ENCODE assay signal across 8 mouse cellular contexts in the genomic region with DNA sequence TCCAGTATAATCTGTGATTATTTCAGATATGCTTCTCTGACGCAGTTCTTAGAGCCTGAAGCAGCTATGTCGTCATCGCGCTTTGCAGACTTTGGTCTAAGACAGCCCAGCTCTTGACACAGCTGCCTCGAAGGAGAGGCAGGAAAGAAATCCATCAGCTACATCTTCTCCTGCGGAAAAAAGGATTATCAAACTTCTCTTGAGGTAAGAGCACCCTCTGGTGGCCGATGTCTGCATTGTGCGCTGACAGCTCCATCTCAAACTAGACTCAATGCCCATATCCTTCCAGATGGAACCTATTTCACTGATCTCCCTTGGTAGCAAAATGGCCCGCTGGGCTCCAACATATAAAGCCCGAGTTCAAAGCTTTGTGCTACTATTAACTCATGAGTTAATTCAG.
DNase-seq lines count a peak whose midpoint lies in the region; ATAC-seq and TF ChIP-seq lines count a peak whose summit lies in the region.

No protein-coding gene starts in this region.

- H3K36me3 ChIP-seq in hindbrain, embryonic 10.5 days = no peaks in the 10 kb centered on the region

- H3K27ac ChIP-seq in hindbrain, embryonic 10.5 days = no peak overlapping the region

- in situ Hi-C loops in Patski (cut with MboI; ENCODE audit: low pct_unique_long_range_greater_than_20kb) = loop anchor here (5.0 to 25.0 kb wide), 2 partner anchors 423 to 1573 kb away; no protein-coding TSS in a partner anchor

- CTCF ChIA-PET in Patski (lab: Charles Lee) = interaction anchor here (0.7 to 2.7 kb wide), 15 partner anchors 9 to 465 kb away, joined by 3 to 32 read pairs (median 4); no protein-coding TSS in a partner anchor

- no peaks in the 10 kb centered on the region for H3K9me3 ChIP-seq in hindbrain, embryonic 10.5 days

- H3K4me1 ChIP-seq in hindbrain, embryonic 10.5 days (replicated peaks) = no peaks in the 10 kb centered on the region

- peak; percentile 94 for TF ChIP-seq CTCF in Patski (IDR thresholded peaks at IDR 0.05)

- peak; percentile 54 for ATAC-seq in Patski
- no peak for ATAC-seq in inflammation-experienced regulatory T-cells, adult 6 months

- POLR2A ChIA-PET in Patski (lab: Charles Lee) = no interaction called here

- peaks cover 9% of the 10 kb centered on the region for H3K27me3 ChIP-seq in Patski
- H3K27me3 ChIP-seq in hindbrain, embryonic 10.5 days (ENCODE audit: insufficient read depth, poor library complexity, severe bottlenecking) = no peaks in the 10 kb centered on the region

- WGBS in hindbrain, embryonic 10.5 days = 12% methylated on average over 10 of the region's 10 CpGs

- no peak for DNase-seq in Patski (ENCODE audit: low read depth, low spot score)
- peak; percentile 66 for DNase-seq in cerebellum, adult 8-10 months
- DNase-seq in frontal cortex, adult 2 months (ENCODE audit: extremely low spot score in 1 of 2, low spot score in 1 of 2) = peak; percentile 44 to 92
- DNase-seq in hindbrain, embryonic 10.5 days (ENCODE audit: low spot score) = peak; percentile 80
- peak; percentile 92 for DNase-seq in layer of hippocampus, postnatal 10 days (ENCODE audit: low spot score in 2 of 2)
- peak; percentile 78 for DNase-seq in lung, postnatal 36 days
- peak; percentile 89 to 91 for DNase-seq in right cerebral cortex, adult 2 months (ENCODE audit: low spot score in 2 of 2)

- H3K4me3 ChIP-seq in hindbrain, embryonic 10.5 days = no peak overlapping the region
